Mouse (Mus musculus) adrenal gland, adult 2 months (tissue): ENCODE data around the gene Txndc17. TPM values are rescaled to one million over a fixed set of nuclear protein-coding genes. Genes with fewer than 3 reads are reported as not detected.
"Not testable (repeated sequence)": the region's sequence is repeated elsewhere in the genome, so short reads cannot be mapped to it uniquely, and the experiment has no call there.

Experiments
- DNase-seq: peaks from one replicate; pipeline ENCODE4 v3.0.0; 2021
- long read RNA-seq: library from polyadenylated mRNA; stranded (forward); transcript quantifications from one replicate; pipeline ENCODE4 v2.0.0, GENCODE M21; 2021
- polyA plus RNA-seq: library from polyadenylated mRNA; depleted of rRNA; stranded (reverse); fragments of >200 nt; gene quantifications from 2 replicates; pipeline ENCODE4 v1.2.3, GENCODE M21; 2012; rRNA removed
- total RNA-seq, 2 experiments: library from RNA; stranded (reverse); gene quantifications; 2 replicates each; pipeline ENCODE4 v1.2.3; 2021

Gene Txndc17
- 10 to 100 TPM; 76.6 to 77.6 TPM for total RNA-seq
- polyA plus RNA-seq: 9.6 and 13.0 TPM in 2 replicates
- long read RNA-seq, transcript Txndc17-201 (4 exons, 981 nt): major isoform, 69 of 70 reads
- long read RNA-seq, partial matches to known transcripts: 0 of 70 reads
- long read RNA-seq, other reads (novel, unspliced or antisense): 1 of 70 reads

DNA sequence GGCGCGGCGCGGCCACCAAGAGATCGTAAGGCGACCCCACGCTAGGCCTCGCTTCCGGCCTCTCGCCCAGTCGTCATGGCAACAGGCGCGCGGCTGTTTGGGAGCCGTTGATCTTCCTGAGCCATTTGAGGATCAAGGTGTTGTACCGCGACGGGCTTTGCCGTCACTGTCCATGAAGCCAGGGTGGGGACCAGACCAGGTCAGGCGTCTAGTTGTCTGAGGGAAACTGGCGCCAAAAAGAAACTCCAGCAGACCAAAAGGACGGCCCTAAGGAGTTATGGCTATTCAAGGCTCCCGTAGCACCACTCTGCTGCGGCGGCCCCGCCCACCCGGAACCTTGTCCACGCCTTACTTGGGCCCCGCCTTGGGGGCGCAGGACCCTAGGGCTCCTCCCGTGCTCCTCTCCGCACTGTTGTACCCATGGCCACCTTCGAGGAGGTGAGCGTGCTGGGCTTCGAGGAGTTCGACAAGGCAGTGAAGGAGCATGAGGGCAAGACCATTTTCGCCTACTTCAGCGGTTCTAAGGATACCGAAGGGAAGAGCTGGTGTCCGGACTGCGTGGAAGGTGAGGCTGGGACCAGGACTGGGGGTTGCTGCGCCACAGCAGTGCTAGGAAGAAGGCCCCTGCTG, at the start of gene Txndc17, which contains the start of gene 4933427D14Rik:
Gene Txndc17 (plus strand): TSS at position 344 of the 630 bp plus-strand sequence.
Gene 4933427D14Rik (minus strand): TSS at position 256 of the 630 bp plus-strand sequence.
- DNase-seq: peak; percentile 94

DNA sequence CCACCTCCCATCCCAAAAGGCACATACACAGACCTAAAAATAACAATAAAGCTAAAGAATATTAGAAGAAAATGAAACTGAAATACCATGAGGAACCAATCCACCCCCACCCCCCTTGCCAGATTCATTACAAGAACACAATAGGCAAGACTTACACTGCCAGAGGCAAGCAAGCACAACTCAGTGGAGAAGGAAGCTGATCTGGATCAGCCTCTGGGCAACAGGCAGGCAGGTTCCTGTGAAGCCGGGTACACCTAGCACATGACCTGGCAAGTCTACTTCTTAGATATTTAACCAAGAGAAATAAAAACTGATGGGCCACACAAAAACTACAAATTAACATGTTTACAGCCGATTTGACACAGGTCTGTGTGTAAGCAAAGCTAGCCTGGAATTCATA, 44.1 kb upstream of the Txndc17 start:
- no peak for DNase-seq

DNA sequence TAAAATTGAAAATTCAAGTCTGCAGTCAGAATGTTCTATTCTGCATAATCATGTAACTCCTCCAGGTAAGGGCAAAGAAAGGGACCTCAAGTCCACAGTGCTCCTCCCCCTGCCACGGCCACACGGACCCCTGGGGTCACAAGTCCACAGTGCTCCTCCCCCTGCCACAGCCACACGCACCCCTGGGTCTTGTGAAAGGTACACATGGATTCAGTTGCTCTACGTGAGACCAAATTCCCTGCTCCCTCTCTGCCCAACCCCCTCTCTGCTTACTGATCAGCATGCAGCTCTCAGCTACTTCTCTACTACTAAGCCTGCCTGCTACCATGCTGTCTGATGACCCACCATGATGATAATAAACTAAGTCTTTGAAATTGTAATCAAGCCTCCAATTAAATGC, 37.5 kb upstream of the Txndc17 start:
- DNase-seq: no peak

DNA sequence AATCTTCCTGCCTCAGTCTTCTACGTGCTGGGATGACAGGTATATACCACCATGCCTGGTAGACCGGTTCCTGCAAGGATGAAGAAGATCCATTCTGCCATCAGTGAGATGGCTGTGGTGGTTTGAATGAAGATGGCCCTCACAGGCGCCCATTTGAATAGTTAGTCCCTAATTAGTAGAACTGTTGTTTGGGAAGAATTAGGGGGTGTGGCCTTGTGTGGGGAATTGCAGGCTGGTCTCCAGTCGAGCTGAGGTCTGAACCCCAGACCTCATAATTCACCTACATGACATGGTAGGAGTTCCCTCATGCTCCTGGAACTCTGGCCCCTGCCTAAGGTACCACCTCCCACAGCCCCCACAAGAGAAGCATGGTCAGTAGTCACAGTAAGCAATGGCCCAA, 35.4 kb upstream of the Txndc17 start:
- DNase-seq: not testable (repeated sequence)

DNA sequence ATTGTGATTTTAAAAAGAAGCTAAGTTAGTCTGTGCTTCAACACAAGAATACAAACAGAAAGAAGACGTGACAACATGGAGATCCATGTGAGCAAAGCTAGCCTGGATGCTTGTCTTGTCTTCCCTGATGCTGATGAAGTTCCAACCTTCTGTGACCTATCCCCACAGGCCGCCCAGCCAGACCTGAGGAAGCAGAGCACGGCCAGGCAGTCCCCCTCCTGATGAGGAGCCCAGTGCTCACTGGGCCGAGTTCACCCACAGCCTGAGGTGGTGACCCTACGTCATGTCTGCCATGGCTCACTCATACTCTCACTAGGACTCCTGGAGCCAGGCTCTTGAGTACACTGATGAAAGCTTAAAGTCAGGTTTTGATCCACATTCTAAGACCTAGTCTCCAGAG, 33.8 kb upstream of the Txndc17 start:
- DNase-seq: no peak

DNA sequence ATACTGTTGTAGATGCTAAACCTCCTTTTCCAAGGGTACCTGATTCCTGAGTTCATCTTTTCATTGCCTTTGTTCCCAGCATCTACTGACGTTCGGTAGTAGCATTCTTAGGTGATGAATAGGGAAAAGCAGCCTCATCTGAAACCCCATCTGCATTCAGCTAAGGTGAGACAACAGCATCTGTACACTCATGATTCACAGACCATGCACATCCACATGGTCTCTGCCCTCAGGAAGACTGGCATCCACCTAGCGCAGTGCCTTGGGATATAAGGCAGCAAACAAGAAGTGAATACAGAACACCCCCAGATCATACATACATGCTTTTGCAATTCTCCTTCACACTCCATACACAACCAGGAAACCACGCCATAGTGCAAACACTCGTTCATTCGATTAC, 32.6 kb upstream of the Txndc17 start:
- no peak for DNase-seq

DNA sequence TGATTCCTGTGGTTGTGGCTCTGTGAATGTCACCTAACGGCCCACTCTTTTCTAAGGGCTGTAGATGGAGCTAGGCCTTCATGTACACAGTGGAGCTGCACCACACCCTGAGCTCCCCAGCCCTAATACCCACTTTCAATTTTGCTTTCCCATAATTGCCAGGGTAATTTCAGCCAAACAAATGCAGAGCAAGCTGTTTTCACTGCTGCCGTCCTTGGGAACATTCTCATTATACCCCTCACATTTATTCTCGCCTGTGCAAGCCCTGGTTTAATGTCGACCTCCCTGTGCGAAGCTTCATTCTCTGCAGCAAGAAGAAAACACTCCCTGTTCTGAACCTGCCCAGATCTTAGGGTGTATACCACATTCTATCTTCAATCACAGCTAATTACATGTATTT, 31.4 kb upstream of the Txndc17 start:
- DNase-seq: no peak

DNA sequence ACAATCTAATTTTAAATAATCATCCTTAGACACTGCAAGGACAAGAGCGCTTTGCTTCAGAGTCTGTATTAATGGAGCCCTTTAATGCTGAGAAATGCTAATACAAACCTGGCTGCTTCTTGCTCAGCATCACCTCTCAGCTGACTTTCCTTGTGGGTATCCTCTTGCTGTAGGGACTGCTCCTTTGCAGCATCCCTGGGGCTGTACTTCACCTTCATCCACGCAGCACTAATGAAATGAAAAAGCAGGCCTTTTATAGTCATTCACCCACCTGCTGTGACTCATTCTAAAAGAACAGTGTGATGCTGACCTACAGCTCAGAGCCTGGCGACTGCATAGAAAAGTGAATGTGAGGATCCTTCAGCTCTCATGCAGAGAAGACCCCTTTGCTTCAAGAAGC, 30.8 kb upstream of the Txndc17 start:
- DNase-seq: no peak

DNA sequence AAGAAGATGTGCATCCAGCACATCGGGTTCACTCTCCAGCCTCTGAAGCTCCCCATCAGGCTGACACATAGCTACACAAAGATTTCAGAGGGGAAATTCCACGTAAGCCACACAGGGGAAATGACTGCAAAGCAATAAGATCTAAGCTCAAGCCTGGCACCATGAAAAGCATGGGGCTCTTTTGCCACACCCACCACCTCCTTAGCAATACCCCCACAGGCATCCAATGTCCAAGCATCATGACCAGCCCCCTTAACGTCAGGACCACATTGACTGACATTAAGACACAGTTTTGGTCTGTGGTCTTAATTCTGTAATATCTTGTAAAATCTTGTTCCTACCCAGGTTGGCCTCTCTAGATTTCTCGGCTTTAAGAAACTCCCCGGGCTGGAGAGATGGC, 26.8 kb upstream of the Txndc17 start:
- no peak for DNase-seq

DNA sequence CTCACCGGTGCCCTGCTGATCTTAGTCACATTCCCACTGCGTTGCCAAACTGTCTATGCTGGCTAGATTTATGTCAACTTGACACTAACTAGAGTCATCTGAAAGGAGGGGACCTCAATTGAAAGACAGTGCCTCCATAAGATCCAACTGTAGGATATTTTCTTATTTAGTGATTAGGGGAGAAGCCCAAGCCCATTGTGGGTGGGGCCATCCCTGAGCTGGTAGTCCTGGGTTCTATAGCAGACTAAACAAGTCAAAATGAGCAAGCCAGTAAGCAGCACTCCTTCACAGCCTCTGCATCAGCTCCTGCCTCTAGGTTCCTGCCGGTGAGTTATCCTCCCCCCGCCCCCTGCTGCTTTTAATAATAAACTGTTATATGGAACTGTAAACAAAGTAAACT, 26.2 kb upstream of the Txndc17 start:
- DNase-seq: no peak

DNA sequence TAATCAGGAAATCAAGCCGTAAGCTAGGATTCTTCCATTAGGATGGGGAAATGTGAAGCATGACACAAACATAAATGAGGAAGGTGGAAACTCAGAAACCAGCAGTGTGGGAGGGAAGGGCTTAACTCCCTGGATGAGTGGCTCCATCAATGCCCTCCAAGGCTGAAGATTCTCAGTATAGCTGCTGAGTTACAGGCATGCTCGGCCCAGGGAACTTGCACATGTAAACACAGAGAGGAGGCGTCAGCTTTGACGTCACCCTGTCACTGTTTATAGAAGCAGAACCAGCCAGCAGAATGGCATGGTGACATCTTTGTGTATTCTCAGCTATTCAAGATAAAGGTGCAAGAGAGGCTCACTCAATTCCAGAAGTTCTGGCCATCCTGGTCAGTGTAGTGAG, 23.1 kb upstream of the Txndc17 start:
- DNase-seq: no peak

DNA sequence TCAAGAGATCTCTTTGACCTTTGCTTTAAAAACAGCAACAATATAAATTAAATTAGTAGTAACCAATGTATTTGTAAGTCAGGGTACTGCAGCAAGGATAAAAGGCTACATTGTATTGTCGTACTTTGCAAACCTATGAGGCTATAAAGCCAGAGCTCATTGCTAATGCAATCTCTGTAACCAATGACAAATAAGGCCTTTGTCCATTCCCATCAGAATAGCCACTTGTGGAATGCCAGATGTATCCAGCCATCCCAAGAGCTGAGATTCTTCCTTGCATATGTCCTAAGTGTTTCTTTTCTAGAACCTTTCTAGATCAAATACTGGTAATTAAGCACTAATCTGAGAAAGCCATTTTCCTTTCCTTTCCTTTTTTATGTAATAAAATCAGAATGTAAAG, 16.5 kb upstream of the Txndc17 start:
- DNase-seq: no peak

DNA sequence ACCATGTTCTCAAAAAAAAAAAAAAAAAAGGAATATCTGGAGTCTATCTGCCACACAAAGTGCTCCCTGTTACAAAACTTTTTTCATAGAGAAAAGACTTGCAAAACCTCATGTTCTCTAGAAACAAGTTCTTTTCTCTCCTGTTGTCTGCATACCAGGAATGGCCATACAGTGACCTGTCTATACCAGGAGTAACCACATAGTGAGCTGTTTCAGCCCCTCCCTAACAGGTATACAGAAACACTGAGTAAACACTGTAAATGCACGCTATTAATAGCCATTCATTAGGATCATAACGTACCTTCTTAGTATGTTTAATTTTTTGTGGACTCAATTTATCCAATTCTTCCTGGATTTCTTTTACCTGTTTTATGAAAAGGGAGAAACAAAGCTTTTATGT, 13.1 kb upstream of the Txndc17 start:
- no peak for DNase-seq

DNA sequence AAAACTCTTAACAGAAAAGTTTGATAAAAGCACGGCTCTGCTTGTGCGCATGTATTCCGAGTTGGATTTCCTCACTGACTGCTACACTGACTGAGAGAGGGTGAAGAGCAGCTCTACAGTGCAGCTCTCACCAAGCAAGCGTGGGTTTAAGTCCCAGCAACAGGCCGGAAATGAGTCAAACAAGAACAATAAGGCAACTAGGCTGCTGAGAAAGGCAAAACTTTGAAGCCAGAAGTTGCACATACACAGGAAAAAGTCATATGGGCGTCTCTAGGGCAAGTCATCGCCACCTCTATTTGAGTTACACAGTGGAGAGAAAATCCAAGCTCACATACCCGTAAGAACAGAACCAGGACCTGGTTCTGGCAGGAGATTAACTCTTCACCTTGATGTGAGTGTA, 10.8 kb upstream of the Txndc17 start:
- no peak for DNase-seq

DNA sequence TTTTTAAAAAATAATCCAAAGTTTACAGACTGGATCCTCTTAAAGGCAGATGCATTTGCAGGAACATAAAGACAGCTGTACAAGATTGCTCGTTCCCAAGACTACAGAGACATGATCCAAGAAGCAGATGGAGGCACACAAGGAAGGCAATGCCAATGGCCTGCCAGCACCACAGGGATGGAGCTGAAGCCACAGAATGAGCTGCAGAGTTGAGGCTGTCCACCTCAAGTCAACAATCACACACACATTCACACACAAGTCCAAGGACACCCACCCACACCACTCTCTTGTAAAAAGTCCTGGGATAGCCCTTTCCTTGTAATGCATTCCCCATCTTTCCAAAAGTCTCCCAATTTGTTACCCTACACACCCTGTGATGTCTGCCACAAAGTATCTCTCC, 3.9 kb upstream of the Txndc17 start:
- no peak for DNase-seq

DNA sequence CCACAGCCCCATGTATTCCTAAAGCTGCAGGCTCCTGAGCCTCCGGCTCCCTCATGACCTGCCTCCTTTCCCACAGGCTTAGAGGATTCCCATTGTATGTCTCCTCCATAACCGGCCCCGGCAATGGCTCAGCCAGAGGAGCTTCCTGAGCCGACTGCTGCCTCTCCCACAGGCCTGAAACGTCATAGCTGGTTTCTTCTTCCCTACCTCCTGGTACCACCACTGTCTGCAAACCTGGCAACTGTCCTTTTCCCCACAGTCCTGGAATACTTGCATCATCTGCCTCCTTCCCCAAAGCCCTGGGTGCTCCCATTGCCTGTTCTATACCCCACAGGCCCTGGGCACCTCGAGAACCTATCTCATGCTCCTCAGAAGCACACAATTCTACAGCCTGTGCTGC, 2.1 kb upstream of the Txndc17 start:
- DNase-seq: no peak

DNA sequence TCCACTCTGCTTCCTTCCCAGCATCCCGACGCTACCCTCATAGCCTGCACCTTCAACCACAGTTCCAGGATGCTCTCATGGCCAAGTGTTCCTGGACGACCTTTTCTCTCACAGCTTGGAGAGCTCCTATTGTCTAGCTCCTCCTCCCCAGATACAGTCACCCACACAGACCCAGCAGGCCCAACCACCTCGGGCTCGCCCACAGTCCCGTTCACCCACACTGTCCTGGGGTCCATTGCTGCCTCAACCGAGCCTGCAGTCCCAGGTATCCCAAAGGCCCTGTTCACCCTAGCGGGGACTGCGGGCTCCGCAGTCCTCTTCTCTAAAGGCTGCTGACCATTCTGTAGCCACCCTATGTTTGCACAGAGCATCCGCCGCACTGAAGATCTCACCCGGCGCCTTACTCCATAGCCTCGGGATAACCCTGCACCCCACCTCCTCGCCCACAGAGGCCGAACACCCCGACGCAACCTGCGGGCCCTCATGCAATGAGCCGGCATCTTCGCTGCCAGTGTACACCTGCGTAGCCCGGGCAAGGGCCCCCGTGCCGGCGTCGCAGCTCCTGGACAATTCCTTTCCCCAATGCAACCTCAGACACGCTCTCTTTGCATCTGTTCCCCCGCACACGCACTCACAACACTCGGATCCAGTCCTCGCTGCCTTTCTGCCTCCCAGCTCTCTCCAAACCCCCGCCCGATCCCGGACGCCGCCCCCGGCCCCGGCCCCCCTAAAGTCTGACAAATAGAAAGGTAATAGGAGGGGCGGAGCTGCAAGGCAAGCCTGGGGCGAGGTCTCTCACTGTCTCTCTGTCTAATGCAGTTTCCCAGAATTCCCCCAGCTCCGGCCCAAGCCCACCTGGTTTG, 775 bp upstream of the Txndc17 start, which contains the start of gene Gm43951:
Gene Gm43951 (minus strand): TSS at position 500 of the 863 bp plus-strand sequence.
- DNase-seq: peak; percentile 43

DNA sequence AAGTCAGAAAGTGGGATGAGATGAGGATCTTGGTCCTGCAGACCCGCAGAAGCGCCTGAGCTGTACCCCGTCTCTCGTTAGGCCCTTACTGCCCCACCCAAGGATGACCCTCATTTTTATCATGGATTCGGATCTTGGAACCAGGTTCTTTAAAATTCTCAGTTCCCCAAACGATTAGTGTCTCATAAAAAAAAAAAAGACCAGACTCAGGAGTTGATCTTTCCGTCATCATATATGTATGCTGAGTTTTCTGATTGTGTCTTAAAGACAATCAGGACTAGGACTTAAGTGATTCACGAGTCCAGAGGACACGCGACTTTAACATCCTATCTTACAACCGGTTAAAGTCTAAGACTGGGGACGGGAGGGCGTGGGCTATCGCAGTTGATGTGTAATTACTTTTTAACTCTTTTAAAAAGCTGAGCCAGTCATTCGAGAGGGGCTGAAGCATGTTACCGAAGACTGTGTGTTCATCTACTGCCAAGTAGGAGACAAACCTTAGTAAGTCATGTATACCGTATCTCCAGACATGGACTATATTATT, 559 bp downstream of the Txndc17 start:
- DNase-seq: no peak

DNA sequence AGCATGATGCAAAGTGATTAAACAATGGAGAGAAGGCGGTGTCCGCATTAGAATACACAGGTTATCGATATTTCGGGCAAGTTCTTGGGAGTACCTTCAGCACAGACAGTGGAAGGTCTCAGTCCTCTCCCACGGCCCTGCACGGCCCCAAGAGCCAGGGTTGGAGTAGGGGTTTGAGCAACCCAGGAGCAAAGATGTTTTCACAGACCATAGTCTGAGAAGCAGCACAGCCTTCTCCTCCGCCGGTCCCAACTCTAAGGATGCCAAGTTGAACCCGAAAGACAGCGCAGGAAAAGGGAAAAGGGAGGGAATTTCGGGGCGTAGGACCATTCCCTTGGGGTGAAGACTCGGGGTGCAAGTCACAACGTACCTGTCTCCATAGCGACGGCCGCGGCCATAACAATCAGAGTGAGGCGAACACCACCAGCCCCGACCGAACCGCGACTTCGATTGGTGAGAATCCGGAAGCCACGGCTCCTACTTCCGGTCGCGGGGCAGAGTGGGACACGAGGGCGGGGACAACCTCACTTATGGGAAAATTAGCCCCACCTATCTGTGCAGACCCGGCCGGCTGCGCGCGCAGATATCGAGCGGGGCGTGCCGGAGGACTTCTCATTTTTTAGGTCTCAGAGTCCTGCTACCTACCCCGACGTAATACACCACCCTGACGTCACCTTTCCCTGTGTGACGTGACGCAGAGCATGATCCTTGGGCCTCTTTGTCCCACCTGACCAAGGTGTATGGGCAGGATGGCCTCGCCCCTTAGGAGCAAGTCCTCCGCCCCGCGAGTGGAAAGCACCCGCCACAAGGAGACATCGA, 7.5 kb downstream of the Txndc17 start:
- DNase-seq: peak; percentile 96

DNA sequence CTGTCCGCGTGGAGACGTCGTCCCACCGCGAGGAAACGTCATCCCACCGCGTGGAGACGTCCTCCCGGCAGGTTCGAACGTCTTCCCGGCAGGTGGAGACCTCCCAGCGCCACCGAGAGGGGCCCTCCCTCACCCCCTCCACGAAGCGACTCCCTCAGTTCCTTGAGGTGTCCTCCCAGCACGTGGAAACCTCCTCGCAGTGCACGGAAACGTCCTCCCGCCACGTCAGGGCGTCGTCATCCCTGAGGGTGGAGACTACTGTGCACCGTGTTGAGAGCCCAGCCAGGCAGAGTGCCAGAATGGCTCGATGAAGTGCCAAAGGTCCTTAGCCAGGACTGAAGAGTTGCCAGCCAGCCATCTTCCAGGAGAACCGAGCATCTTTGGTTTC, 8.1 kb downstream of the Txndc17 start, which contains the start of gene Med31:
Gene Med31 (minus strand): TSS at position 183 of the 388 bp plus-strand sequence.
- DNase-seq: peak; percentile 90

DNA sequence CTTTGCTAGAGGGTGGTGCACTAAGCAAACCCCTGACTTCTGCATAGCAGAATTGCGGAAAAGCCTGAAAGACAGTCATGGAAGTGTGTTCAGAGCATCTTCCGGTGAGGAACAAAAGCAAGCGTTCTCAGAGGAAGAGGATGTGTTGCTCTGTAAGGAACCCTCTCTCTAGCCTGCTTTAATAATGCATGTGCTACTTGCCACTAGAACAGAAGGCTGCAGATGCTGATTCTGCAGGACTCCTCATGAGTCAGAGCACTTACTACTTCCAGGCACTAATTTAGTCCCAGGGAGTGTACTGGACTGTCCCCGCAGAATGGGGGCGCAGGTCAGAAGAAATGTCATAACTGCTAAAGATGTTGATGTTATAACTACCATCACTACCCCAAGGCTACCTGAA, 9.8 kb downstream of the Txndc17 start:
- DNase-seq: no peak

DNA sequence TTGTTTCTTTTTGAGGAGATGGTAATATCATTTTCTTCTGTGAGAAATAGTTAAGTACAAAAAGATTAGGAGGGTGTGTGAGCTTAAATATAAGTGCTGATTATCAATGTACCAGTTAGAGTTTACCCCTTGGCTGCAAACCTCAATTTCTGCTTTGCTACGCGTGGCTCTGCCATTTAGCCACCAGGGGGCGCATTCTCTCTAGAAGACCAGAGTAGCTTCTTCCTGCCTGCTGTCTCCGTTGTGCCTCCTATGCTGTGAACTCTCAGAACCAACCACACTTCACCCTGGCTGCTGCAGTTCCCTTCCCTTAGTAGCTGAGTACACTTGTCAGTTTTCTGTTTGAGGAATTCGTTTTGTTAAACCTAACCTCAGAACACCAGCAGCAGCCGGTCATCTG, 13.9 kb downstream of the Txndc17 start:
- DNase-seq: peak; percentile 57
